Mouse (Mus musculus) brain, embryonic 18.5 days (tissue): Measurements from ENCODE around the gene Toporsl.

Experiments
- DNase-seq: peaks from one replicate; pipeline ENCODE4 v3.0.0-alpha.2; 2012; ENCODE audit warnings: low read depth, low spot score

Gene Toporsl

DNA sequence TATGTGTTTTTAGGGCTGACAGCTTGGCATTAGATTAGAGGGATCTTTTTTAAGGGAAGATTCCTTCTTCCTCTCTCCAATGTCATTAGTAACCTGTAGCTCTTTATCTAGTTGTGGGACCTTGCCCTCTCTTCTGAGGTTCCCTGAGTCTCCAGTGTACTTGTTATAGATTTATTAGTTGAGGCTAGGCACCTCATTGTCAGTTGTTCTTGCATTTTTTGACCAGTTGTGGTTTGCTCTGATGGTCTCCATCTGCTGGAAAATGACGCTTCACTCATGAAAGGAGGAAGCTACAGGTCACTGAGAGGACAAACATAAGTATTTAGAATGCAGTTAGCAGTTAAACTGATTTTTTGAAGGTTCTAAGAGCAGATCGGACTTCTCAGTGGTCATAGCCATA lies at the start of gene Toporsl:
Gene Toporsl (plus strand): TSS at position 348 of the 400 bp plus-strand sequence.
- DNase-seq = no peak

- no peak for DNase-seq
Observed at GRCm38 (mm10) chr4:52557672-52558071, 38.4 kb upstream of the Toporsl start.

- DNase-seq = no peak
Observed at GRCm38 (mm10) chr4:52558080-52558479, 38.0 kb upstream of the Toporsl start.

DNA sequence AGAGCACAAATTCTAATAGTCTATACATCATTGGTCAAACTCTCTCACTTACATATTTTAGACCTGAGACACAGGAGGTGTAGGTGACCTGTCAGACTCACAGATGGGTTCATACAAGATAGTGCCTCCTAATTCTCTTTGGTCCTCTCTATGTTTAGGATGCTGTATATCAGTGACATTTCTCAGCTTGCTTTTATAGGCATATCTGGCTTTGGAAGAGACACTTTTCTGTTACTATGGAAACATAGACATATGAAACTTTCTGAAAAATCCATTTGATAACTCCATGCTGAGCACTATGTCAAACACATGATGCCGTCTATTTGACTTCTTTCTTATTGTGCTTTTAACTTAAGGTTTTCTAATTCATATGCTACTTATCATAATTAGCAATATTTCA lies 32.2 kb upstream of the Toporsl start:
- DNase-seq = no peak

DNA sequence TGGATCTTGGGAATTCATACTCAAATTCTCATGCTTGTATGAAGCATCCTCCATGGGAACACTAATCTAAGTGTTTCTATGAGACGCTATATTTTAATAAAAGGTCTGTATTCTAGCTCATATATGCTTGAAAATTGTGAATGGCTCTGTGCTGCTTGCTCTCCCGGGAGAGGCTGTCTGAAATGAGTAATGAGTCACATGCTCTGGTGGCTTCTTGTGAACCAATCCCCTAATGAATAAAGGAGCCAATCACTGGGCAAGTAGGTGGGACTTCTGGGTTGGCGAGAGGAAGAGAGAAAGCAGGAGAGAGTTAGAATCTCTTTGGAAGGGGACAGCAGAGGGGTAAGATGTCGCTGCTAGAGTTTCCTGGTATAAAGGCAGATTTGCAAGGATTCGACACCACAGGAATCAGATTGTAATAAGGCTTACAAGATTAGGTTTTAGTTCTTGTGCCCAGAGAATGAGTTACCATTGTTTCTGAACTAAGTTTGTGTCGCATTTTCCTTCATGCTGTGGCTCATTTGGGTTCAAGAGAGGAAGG lies 9.8 kb upstream of the Toporsl start:
- DNase-seq = no peak

DNA sequence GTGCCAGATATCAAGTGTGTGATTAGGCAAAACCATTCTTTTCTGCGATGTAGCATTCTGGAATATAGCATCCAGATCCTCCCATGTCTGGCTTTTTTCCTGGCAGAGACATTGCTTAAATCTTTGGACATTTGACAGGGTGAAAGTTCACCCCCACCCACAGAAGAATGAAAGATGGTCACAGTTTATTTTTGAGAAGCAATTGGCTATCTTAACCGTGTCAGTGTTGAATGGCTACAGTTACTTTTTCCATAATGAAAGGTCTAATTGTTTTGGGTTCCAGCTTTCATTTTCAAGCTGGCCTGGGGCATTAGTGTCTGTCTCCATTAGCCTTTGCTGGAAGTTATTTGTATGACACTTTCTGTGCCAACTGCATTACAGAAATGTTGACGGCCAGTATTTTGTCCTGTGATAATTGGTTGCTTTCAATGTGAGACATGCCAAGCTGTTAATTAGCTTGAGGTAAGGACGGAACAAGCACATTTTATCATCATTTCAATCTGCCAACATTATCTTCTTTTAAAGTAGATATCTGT lies 2.2 kb upstream of the Toporsl start:
- peak; percentile 22 for DNase-seq

GRCm38 (mm10) chr4:52594632-52595031 lies 1.4 kb upstream of the Toporsl start:
- DNase-seq = no peak

GRCm38 (mm10) chr4:52598180-52598881 lies 2.3 kb downstream of the Toporsl start:
- no peak for DNase-seq

- no peak for DNase-seq
Observed at GRCm38 (mm10) chr4:52606923-52607322, 10.8 kb downstream of the Toporsl start.

GRCm38 (mm10) chr4:52634986-52635385 lies 38.9 kb downstream of the Toporsl start:
- no peak for DNase-seq

DNA sequence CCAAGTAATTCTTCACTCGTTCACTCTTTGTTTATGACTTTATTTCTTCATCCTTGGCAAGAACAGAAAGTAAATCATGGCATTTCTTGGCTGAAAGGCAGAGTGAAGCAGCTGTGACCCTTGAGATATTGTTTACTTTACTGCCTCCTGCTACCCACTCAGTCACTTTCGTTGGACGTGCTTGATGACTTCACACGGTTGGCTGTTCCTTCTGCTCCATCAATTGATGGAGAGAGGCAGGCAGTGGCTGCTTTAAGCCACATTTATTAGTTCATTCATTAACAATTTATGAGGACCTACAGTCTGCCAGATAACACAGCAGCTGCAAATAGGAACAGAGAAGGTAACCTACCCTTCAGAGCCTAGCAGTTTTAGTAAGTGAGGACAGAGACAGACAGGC lies 51.7 kb downstream of the Toporsl start:
- no peak for DNase-seq

GRCm38 (mm10) chr4:52659701-52660100 lies 63.6 kb downstream of the Toporsl start:
- DNase-seq = no peak

DNA sequence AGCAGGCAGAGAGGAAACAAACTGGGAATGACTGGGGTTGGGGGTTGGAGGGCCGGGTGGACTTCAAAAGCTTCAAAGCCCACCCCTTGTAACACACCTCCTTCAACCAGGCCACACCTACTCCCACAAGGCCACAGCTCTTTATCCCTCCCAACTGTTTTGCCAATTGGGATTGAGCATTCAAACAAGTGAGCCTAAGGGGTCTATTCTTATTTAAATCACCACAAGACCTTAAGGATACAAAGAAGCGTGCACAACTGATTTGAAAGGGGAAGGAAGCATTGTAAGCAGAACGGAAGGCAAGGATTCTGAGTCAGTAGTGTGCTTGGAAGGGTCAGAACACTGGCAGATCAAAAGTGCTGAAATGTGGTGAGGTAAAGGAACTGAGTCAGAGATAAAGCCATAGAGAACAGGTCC lies 64.6 kb downstream of the Toporsl start:
- no peak for DNase-seq

- no peak for DNase-seq
Observed at GRCm38 (mm10) chr4:52661311-52661710, 65.2 kb downstream of the Toporsl start.
